Mouse (Mus musculus) embryonic facial prominence, embryonic 11.5 days (tissue): ENCODE results near the gene Sult1c2. TPM values are rescaled to one million over a fixed set of nuclear protein-coding genes. Genes with fewer than 3 reads are reported as not detected.
"Not testable (repeated sequence)": the region's sequence is repeated elsewhere in the genome, so short reads cannot be mapped to it uniquely, and the experiment has no call there.

Source experiments
- ATAC-seq: fragments of 200-750 bp; cut with Nextera tagmentation; replicated peaks from 2 replicates; pipeline ENCODE4 v1.8.0; 2017; ENCODE audit warnings: low read depth; ENCODE audit not compliant: insufficient number of reproducible peaks, low FRiP score, low TSS enrichment
- DNase-seq: peaks from one replicate; pipeline ENCODE4 v3.0.0-alpha.2; 2015; ENCODE audit warnings: low spot score
- H3K27ac ChIP-seq: fragments of 300-500 bp; sonication (generic); replicated peaks from 2 replicates; pipeline ENCODE4 v1.5.1; 2014; ENCODE audit warnings: mild to moderate bottlenecking, low read depth, low read length, control low read depth
- H3K27me3 ChIP-seq: fragments of 300-500 bp; sonication (generic); 2 replicates; pipeline ENCODE4 v1.6.1; 2014; ENCODE audit warnings: mild to moderate bottlenecking, low read length, moderate library complexity, mixed read lengths; ENCODE audit not compliant: control insufficient read depth, insufficient read depth
- H3K36me3 ChIP-seq: fragments of 300-500 bp; sonication (generic); replicated peaks from 2 replicates; pipeline ENCODE4 v1.6.1; 2014; ENCODE audit warnings: low read depth, mild to moderate bottlenecking, low read length, moderate library complexity, mixed read lengths; ENCODE audit not compliant: control insufficient read depth, insufficient read depth
- H3K4me1 ChIP-seq: fragments of 300-500 bp; sonication (generic); 2 replicates; pipeline ENCODE4 v1.6.1; 2014; ENCODE audit warnings: low read length, mixed read lengths; ENCODE audit not compliant: control insufficient read depth, insufficient read depth
- H3K4me2 ChIP-seq: fragments of 300-500 bp; sonication (generic); 2 replicates; pipeline ENCODE4 v1.6.1; 2014; ENCODE audit warnings: low read depth, mild to moderate bottlenecking, control low read depth, low read length, moderate library complexity
- H3K4me3 ChIP-seq: fragments of 300-500 bp; sonication (generic); 2 replicates; pipeline ENCODE4 v1.5.1; 2014; ENCODE audit warnings: low read depth, low read length, control low read depth
- H3K9ac ChIP-seq: fragments of 300-500 bp; sonication (generic); replicated peaks from 2 replicates; pipeline ENCODE4 v1.6.1; 2014; ENCODE audit warnings: mild to moderate bottlenecking, control low read depth, low read length
- H3K9me3 ChIP-seq: fragments of 300-500 bp; sonication (generic); replicated peaks from 2 replicates; pipeline ENCODE4 v1.6.1; 2016; ENCODE audit warnings: mild to moderate bottlenecking, low read length, inconsistent platforms, mixed read lengths; ENCODE audit not compliant: control insufficient read depth
- WGBS: fragments of 180-500 bp; shearing (Covaris S2); extraction: QIAGEN DNeasy Blood & Tissue Kit; methylation state at CpG from one replicate; pipeline ENCODE4 v1.1.7; 2014; 5-methylcytosine and 5-hydroxymethylcytosine counted together
- polyA plus RNA-seq: library from polyadenylated mRNA; unstranded; fragments of >200 nt; fragmentation: Nextera tagmentation; extraction: Ambion mirVana; gene quantifications from 2 replicates; pipeline ENCODE4 v1.2.1, GENCODE M21; 2014

The Sult1c2 gene
- not detected in 2 replicates for polyA plus RNA-seq

DNA sequence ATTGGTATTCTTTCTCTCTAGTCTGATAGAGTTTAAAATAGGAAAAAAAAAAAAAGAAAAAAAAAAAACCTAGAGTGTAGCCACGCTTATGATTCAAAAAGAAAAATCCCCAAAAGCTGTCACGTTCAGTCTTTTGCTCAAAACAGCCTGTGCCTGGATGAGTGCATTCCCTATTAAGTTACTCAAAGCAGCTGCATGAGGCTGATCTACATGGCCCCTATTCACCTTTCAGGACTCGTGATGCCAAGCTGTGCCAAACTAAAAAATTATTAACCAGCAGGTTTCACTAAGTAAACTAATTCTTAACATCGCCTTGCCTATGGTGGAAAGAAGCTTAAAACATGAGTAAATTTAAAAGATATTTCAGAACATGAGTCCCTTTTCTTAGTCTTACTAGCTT, at the start of gene Sult1c2:
Sult1c2 (minus strand) TSS at position 134 of the 400 bp plus-strand sequence.
- H3K9ac ChIP-seq, result no peak within 1 kb of the TSS

DNA sequence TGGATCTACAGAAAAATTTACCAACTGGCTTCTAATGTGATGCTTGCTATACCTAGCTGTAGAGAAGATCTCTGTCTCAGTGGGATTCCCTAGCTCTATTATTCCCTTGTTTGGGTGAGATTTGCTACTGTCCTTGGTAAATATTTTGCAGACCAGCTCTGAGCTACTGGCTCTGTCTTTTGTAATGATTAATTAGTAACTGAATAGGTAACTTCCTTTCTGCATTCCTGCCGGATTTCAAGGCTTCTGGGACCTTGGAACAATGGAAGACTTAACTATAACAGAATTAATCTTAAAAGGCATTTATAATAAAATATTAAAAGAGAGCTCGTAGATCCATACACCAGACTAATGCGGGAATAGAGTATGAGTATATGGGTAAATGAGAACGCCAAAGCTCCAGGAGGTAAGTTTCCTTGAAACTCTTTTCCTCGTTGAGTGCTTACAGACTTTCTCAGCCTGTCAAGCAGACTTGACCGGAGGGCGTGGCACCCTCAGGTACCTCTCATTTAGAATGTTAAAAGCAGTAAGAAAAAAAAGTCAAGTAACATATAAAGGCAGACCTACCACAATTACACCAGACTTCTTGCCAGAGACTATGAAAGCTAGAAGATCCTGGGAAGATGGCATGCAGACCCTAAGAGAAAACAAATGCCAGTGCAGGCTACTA, 33.0 kb upstream of the Sult1c2 start:
- not testable (repeated sequence) for H3K4me3 ChIP-seq, H3K36me3 ChIP-seq, H3K4me2 ChIP-seq, DNase-seq, H3K9ac ChIP-seq, H3K27me3 ChIP-seq, H3K27ac ChIP-seq, ATAC-seq, H3K9me3 ChIP-seq, H3K4me1 ChIP-seq
- 87% methylated on average over 7 of the region's 7 CpGs for WGBS

More for the DNA sequence above, at the start of gene Sult1c2:
- Histone ChIP-seq H3K27me3 (no peaks in the 10 kb centered on the region), H3K9me3 (no peaks in the 10 kb centered on the region), H3K4me1 (no peaks in the 10 kb centered on the region), H3K4me3 (no peak within 1 kb of the TSS), H3K27ac (no peak within 1 kb of the TSS), H3K4me2 (no peak within 1 kb of the TSS), H3K36me3 (no peaks in the 10 kb centered on the region)
- ATAC-seq (no peak), DNase-seq (no peak)
- WGBS, result 88% methylated on average over 4 of the region's 4 CpGs

DNA sequence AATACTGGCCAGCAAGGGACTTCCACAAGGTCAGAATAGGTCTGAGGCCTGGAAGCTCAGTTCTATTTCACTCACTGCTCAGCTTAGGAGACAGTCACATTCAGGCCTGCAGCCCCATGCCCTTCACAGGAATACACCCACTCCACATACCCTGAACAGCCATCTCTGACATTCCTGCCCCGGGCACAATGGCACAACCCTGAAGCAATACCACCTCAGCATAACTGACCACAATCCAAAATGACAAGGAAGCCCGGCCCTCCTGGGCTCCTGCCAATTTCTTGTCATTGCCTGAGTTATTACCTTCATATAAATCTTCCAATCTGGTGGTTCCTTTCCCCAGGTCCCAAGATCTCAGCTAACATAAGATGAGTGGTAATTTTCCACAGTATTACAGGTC, 28.3 kb upstream of the Sult1c2 start:
- no peaks in the 10 kb centered on the region for H3K36me3 ChIP-seq
- H3K4me1 ChIP-seq, result no peaks in the 10 kb centered on the region
- H3K4me2 ChIP-seq, result no peak overlapping the region
- no peak overlapping the region for H3K4me3 ChIP-seq
- H3K9me3 ChIP-seq, result no peaks in the 10 kb centered on the region
- H3K27me3 ChIP-seq, result no peaks in the 10 kb centered on the region
- no peak for DNase-seq
- no peak for ATAC-seq
- H3K27ac ChIP-seq, result no peak overlapping the region
- H3K9ac ChIP-seq, result no peak overlapping the region
- 79% methylated on average over 2 of the region's 2 CpGs for WGBS

DNA sequence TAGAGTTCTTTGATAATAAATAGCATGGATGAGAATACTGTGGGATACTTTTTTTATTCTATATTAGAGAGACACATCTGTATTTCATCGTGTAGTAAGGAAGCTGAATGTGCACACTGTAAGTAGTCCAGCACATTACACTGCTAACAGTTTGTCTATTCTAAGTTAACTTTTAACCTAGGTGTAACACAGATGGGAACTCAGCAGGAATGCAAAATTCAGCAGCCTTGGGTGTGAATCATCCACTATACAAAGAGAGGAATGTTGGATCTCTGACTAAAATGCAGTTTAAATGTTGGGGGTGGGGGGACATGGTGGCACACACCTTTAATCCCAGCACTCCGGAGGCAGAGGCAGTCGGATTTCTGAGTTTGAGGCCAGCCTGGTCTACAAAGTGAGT, 26.1 kb upstream of the Sult1c2 start:
- WGBS, result 88% methylated on average over 3 of the region's 3 CpGs
- Histone ChIP-seq H3K27me3 (no peaks in the 10 kb centered on the region), H3K4me3 (no peak overlapping the region), H3K4me1 (no peaks in the 10 kb centered on the region), H3K9ac (no peak overlapping the region), H3K27ac (no peak overlapping the region), H3K4me2 (no peak overlapping the region), H3K9me3 (no peaks in the 10 kb centered on the region), H3K36me3 (no peaks in the 10 kb centered on the region)
- DNase-seq (no peak), ATAC-seq (no peak)

DNA sequence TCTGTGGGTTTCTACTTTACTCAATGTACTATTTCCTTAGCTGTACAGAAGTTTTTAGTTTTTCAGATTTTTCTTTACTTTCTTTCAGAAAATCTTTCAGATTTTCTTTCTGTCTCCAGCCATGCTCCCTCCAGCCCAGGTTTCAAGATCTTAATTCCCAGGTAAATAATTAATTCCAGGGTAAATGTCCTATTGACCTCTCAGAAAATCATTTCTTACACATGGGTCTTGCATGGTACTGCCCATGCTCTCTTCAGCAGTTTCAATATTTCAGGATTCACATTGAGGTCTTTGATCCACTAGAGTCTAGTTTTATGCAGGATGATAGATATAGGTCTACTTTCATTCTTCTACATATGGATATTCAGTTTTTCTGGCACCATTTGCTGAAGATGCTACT, 23.8 kb upstream of the Sult1c2 start:
- no peak overlapping the region for H3K4me2 ChIP-seq
- no peaks in the 10 kb centered on the region for H3K4me1 ChIP-seq
- no peak overlapping the region for H3K9ac ChIP-seq

DNA sequence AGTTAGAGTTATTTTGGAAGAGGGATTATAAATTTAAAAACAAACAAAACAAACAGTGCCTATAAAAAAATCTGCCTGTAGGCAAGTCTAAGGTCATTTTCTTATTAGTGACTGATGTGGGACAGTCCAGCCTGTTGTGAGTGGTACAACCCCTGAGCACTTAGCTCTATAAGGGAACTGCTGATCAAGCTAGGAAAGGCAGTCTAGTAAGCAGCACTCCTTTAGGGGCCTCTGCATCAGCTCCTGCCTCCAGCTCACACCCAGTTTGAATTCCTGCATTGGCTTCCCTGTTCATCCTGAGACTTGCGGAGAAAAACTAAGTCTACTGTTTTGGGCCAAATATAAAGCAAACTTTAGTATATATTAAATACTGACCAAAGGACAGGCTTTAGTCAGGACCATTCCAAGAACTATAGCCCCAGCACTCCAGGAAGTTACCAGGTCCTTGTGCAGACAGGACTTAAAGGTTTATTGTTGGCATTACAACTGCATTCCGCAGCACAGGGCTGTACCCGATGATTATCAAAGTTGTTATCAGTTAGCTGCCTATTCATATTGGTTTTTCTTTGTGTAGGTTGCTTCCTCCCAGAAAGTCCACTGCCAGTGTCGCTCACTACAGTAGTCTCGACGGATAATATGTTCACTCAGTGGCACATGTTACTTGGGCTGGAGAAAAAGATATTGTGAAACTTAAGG, 19.3 kb upstream of the Sult1c2 start:
- Histone ChIP-seq H3K27me3 (no peaks in the 10 kb centered on the region), H3K27ac (no peak overlapping the region), H3K4me3 (no peak overlapping the region), H3K4me2 (no peak overlapping the region), H3K36me3 (no peaks in the 10 kb centered on the region), H3K4me1 (no peaks in the 10 kb centered on the region), H3K9me3 (no peaks in the 10 kb centered on the region), H3K9ac (no peak overlapping the region)
- ATAC-seq, result no peak
- DNase-seq, result no peak
- WGBS, result 89% methylated on average over 6 of the region's 6 CpGs

More for the DNA sequence above, 23.8 kb upstream of the Sult1c2 start:
- Histone ChIP-seq H3K27me3 (no peaks in the 10 kb centered on the region), H3K36me3 (no peaks in the 10 kb centered on the region), H3K4me3 (no peak overlapping the region), H3K27ac (no peak overlapping the region), H3K9me3 (no peaks in the 10 kb centered on the region)
- ATAC-seq (no peak), DNase-seq (no peak)

DNA sequence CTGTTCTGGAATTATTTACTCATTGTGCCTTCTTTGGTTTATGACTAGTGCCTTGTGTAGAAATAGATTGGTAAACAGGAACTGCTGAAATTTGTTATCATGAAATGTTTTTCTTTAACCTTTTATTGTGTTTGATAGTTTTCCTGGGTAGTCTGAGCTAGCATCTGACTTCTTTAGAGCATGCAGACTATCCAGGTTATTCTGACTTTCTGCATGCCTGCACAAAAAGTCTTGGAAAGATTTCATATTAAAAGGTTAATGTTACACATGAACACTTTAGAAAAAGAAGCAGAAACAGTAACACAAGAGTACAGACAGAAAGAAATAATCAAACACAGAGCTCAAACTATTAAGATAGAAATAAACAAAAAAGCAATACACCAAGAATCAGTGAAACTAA, 14.4 kb upstream of the Sult1c2 start:
- Histone ChIP-seq H3K4me3 (no peak overlapping the region), H3K9ac (no peak overlapping the region), H3K4me2 (no peak overlapping the region), H3K4me1 (no peaks in the 10 kb centered on the region), H3K27ac (no peak overlapping the region), H3K36me3 (no peaks in the 10 kb centered on the region), H3K27me3 (no peaks in the 10 kb centered on the region), H3K9me3 (no peaks in the 10 kb centered on the region)
- ATAC-seq, result no peak
- no peak for DNase-seq

DNA sequence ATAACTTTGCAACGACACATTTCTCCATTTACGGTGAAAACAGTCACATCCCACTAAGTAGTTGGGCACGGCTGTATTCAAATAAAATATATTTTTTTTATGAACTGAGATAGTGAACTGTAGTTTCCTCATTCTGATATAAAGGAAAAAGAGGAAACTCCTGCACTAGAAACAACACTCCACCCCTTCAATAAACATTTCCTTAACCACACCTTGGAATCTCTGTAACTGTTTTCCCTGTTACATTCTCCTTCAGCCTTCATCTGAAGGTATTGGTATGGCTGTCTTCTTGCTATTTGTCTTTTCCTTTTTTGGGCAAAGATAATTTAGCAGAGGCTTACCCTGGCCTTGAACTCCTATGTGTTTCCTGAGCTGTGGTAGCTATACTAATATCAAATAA, 8.9 kb upstream of the Sult1c2 start:
- no peak overlapping the region for H3K4me3 ChIP-seq
- no peak overlapping the region for H3K9ac ChIP-seq
- no peak overlapping the region for H3K27ac ChIP-seq
- no peak for DNase-seq
- H3K4me2 ChIP-seq, result no peak overlapping the region
- no peaks in the 10 kb centered on the region for H3K36me3 ChIP-seq
- ATAC-seq, result no peak
- H3K4me1 ChIP-seq, result no peaks in the 10 kb centered on the region
- WGBS, result 91% methylated on average over 3 of the region's 3 CpGs
- no peaks in the 10 kb centered on the region for H3K9me3 ChIP-seq
- H3K27me3 ChIP-seq, result no peaks in the 10 kb centered on the region
